Mouse (Mus musculus) ES-Bruce4 (cell line): ENCODE measurements around the gene B4galt7. TPM values are rescaled to one million over a fixed set of nuclear protein-coding genes. Genes with fewer than 3 reads are reported as not detected.
"Not testable (repeated sequence)": the region's sequence is repeated elsewhere in the genome, so short reads cannot be mapped to it uniquely, and the experiment has no call there.

Source experiments
- H3K27ac ChIP-seq: 2 replicates; pipeline ENCODE4 v1.5.1; 2012; ENCODE audit warnings: low read length, inconsistent platforms; ENCODE audit not compliant: insufficient read depth
- H3K27me3 ChIP-seq: 2 replicates; pipeline ENCODE4 v1.6.1; 2012; ENCODE audit warnings: mild to moderate bottlenecking, low read length, inconsistent platforms; ENCODE audit not compliant: control insufficient read depth, poor library complexity, insufficient read depth, severe bottlenecking
- H3K36me3 ChIP-seq: 2 replicates; pipeline ENCODE4 v1.6.1; 2012; ENCODE audit warnings: inconsistent platforms, mild to moderate bottlenecking, low read length, moderate library complexity; ENCODE audit not compliant: control insufficient read depth, poor library complexity, insufficient read depth, severe bottlenecking
- H3K4me1 ChIP-seq: one replicate; pipeline ENCODE4 v1.8.1; 2011; ENCODE audit warnings: low read length; ENCODE audit not compliant: control insufficient read depth, insufficient read depth
- H3K4me3 ChIP-seq: 2 replicates; pipeline ENCODE4 v1.5.1; 2011; ENCODE audit warnings: low read depth, mild to moderate bottlenecking, low read length
- H3K9ac ChIP-seq: 2 replicates; pipeline ENCODE4 v1.6.1; 2012; ENCODE audit warnings: low read depth, mild to moderate bottlenecking, inconsistent platforms; ENCODE audit not compliant: poor library complexity, severe bottlenecking
- H3K9me3 ChIP-seq: replicated peaks from 2 replicates; pipeline ENCODE4 v1.6.1; 2012; ENCODE audit warnings: mild to moderate bottlenecking, low read length, inconsistent platforms; ENCODE audit not compliant: control insufficient read depth, poor library complexity, insufficient read depth, severe bottlenecking
- CTCF ChIP-seq: IDR thresholded peaks from one replicate; pipeline ENCODE4 v1.8.1; 2011; ENCODE audit warnings: low read depth, low read length
- EP300 ChIP-seq: IDR thresholded peaks from 2 replicates; pipeline ENCODE4 v1.6.1; 2011; ENCODE audit warnings: low read depth, low read length; ENCODE audit not compliant: insufficient read depth
- POLR2A ChIP-seq: IDR thresholded peaks from one replicate; pipeline ENCODE4 v1.8.1; 2011; ENCODE audit warnings: low read length; ENCODE audit not compliant: insufficient read depth
- polyA plus RNA-seq: library from polyadenylated mRNA; stranded (reverse); fragments of >200 nt; gene quantifications from 2 replicates; pipeline ENCODE4 v1.2.4, GENCODE M21; 2011; ENCODE audit warnings: low read depth; ENCODE audit not compliant: missing spikeins, insufficient read depth, insufficient read length

Gene B4galt7
- polyA plus RNA-seq: 10.3 and 10.5 TPM in 2 replicates

- no peak for TF ChIP-seq CTCF
- peak; percentile 64 for TF ChIP-seq POLR2A
- TF ChIP-seq EP300: no peak; the same call in 1 of the 2 replicates
- H3K4me3 ChIP-seq: peak within 1 kb of the TSS; percentile 97
These were observed at the start of gene B4galt7 for GRCm38 (mm10) chr13:55599566-55600540. Gene B4galt7, plus strand, starts transcription at chr13:55599896.

GRCm38 (mm10) chr13:55555921-55556320 is 43.8 kb upstream of the B4galt7 start:
- Histone ChIP-seq H3K9ac (no peak overlapping the region), H3K27ac (no peak overlapping the region), H3K9me3 (no peaks in the 10 kb centered on the region), H3K36me3 (peaks cover 12% of the 10 kb centered on the region), H3K4me3 (no peak overlapping the region), H3K4me1 (no peaks in the 10 kb centered on the region), H3K27me3 (no peaks in the 10 kb centered on the region)
- TF ChIP-seq POLR2A: no peak
- no peak for TF ChIP-seq EP300
- TF ChIP-seq CTCF: no peak

More at GRCm38 (mm10) chr13:55599566-55600540, at the start of gene B4galt7:
- Histone ChIP-seq H3K9me3 (no peaks in the 10 kb centered on the region), H3K4me1 (no peaks in the 10 kb centered on the region), H3K27ac (no peak within 1 kb of the TSS), H3K27me3 (no peaks in the 10 kb centered on the region), H3K36me3 (peaks cover 23% of the 10 kb centered on the region), H3K9ac (peak within 1 kb of the TSS; percentile 66)

- Histone ChIP-seq H3K27ac (no peak overlapping the region), H3K27me3 (no peaks in the 10 kb centered on the region), H3K4me1 (no peaks in the 10 kb centered on the region), H3K36me3 (peaks cover 12% of the 10 kb centered on the region), H3K9ac (no peak overlapping the region), H3K9me3 (no peaks in the 10 kb centered on the region), H3K4me3 (no peak overlapping the region)
- no peak for TF ChIP-seq POLR2A
- no peak for TF ChIP-seq EP300
- no peak for TF ChIP-seq CTCF
These were observed 42.2 kb upstream of the B4galt7 start for GRCm38 (mm10) chr13:55557499-55557898.

GRCm38 (mm10) chr13:55563266-55563879 is 36.3 kb upstream of the B4galt7 start:
- Histone ChIP-seq H3K4me1 (no peaks in the 10 kb centered on the region), H3K27ac (no peak overlapping the region), H3K9me3 (no peaks in the 10 kb centered on the region), H3K9ac (no peak overlapping the region), H3K36me3 (peaks cover 17% of the 10 kb centered on the region; the same call in 1 of the 2 replicates), H3K27me3 (no peaks in the 10 kb centered on the region), H3K4me3 (no peak overlapping the region)
- TF ChIP-seq CTCF (no peak), EP300 (no peak), POLR2A (no peak)

GRCm38 (mm10) chr13:55567001-55567400 is 32.7 kb upstream of the B4galt7 start:
- TF ChIP-seq CTCF (no peak), EP300 (no peak), POLR2A (no peak)
- no peak overlapping the region for H3K27ac ChIP-seq
- no peaks in the 10 kb centered on the region for H3K27me3 ChIP-seq
- H3K9ac ChIP-seq: no peak overlapping the region
- no peaks in the 10 kb centered on the region for H3K9me3 ChIP-seq
- H3K4me1 ChIP-seq: no peaks in the 10 kb centered on the region
- peaks cover 18% of the 10 kb centered on the region for H3K36me3 ChIP-seq
- H3K4me3 ChIP-seq: no peak overlapping the region

- Histone ChIP-seq H3K4me1 (no peaks in the 10 kb centered on the region), H3K36me3 (peaks cover 15% of the 10 kb centered on the region), H3K27ac (no peak overlapping the region), H3K9me3 (no peaks in the 10 kb centered on the region), H3K27me3 (no peaks in the 10 kb centered on the region), H3K9ac (no peak overlapping the region), H3K4me3 (no peak overlapping the region)
- TF ChIP-seq EP300: no peak
- no peak for TF ChIP-seq CTCF
- no peak for TF ChIP-seq POLR2A
These were observed 31.7 kb upstream of the B4galt7 start for GRCm38 (mm10) chr13:55567949-55568348.

GRCm38 (mm10) chr13:55568524-55568923 is 31.2 kb upstream of the B4galt7 start:
- not testable (repeated sequence) for H3K9me3 ChIP-seq, H3K4me1 ChIP-seq, H3K4me3 ChIP-seq, H3K27me3 ChIP-seq, H3K9ac ChIP-seq, H3K27ac ChIP-seq
- peaks cover 11% of the 10 kb centered on the region for H3K36me3 ChIP-seq
